Mouse (Mus musculus) retina, postnatal 7 days (tissue): Measurements from ENCODE around the gene Rnasel.
"Not testable (repeated sequence)": the region's sequence is repeated elsewhere in the genome, so short reads cannot be mapped to it uniquely, and the experiment has no call there.

ENCODE experiments used
- DNase-seq: peaks from one replicate; pipeline ENCODE4 v3.0.0-alpha.2; 2012; ENCODE audit warnings: low read depth, low spot score

The Rnasel gene

DNA sequence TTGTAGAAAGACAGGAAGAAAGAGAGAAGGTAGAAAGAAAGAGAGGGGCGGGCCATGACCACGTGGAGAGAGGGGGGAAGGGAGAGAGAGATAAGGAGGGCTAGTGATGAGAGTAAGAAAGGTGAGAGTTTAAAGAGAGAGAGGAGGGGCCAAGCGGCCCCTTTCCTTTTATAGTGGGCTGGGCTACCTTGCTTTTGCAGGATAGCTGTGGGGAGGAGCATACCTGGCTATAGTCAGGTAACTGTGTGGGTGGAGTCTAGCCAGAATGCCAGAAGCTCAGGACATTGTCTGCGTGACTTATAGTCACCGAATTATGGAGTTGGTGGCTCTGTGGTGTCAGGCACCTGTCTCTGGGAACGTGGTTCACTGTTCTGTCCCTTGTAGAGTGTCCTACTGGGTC lies 20.3 kb downstream of the Rnasel start:
- DNase-seq, result not testable (repeated sequence)

DNA sequence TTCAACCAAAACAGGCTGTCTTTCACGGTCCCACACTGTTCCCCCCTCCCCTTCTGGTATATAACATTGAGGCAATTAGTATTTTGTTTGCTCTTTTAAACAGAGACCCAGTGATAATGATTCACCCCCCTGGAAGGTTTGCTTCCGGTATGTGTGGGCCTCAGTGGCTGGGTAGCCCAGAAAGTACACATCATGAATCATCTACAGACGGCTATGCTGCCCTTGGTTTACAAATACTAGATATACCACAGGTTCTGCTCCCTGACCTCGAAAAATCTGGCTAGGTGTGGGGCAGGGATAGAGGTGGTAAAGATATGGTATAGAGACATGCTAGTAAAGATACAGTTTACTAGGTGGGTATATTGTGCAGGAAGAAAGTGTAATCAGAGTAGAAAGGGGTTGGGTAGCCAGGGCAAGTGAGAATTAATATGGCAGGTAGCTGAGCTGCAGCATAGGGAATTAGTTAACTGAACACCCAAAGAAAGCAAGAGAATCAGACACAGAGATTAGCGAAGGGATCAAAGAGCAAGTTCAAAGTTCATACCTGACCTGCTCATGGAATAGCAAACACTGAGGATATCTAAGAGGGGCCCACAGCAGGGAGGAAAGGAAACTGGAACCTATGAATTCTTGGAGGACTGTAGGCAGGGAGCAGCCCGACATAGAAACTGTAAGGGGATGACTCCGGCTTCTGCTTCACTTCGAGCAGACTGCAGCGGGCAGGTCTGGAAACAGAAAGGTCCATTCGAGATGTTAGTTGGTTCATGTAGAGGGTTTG lies 21.0 kb downstream of the Rnasel start:
- DNase-seq, result no peak

DNA sequence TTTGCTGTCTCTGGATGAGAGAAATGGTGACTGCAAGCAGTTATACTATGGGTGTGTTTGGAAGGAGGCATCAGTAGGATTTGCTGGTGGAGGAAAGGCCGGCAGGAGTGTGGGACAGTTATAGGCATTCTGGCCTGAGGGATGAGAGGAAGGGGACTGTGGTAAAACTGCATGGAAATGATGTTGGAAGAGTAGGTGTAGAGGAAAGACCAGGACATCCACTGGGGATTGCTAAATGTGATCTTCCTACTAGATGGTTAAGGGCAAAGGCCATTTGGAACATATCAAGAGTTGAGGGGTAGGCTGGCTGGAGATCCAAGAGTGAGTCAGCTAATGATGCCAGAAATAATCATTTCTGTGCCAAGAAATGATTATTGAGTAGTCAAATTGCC lies 21.5 kb downstream of the Rnasel start:
- no peak for DNase-seq

DNA sequence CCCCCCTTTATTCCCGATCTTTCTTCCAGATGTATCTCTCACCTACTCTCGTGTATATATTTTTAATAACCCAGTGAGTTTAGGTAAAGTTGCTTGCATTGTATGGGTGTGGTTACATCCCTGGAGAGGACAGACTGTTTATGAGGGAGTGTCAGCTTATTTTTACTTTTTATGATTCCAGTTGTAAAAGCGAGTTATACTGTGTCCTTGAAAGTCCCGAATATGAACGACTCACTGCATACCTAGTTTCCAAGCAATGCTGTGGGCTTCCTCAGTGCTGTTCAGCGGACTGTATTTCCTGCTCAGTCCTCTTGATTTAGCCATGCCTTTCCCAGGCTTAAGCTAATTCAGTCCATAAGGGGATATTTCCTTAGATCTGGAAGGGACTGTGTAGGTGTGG lies 25.9 kb downstream of the Rnasel start:
- DNase-seq, result no peak

DNA sequence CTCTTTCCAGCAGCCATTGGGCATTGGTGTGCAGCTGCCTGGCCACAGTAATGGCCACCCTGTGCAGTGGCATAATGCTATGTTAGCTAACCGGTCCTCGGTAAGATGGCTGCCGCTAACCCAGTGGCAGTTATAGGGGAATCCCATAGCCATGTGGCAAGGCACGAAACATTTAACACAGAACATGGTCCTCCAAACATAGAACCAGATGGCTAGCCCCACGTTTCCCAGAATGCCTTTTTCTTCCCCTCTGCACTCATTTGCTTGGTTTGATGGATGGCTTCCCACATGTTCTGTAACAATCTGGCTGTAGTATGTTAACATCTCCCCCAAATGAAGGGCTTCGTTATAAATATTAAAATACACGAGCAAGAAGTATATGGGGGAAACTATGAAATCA lies 27.0 kb downstream of the Rnasel start:
- DNase-seq, result no peak

DNA sequence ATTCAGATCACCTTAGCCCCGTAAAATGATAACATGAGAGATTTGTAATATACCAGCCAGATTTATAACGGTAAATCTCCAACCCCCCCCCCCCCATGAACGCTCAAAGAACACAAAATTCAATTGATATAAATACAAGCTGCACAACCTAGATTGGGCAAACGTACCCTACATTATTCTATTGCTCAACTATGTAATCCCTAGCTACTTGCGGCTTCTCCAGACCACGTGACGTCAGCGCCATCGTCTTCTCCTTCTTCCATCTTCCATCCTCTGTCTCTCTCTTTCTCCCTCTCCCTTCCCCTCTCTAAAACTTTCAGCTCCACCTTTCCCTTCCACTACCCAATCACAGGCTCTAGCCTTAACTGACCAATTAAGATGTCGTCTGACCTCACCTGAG lies 29.0 kb downstream of the Rnasel start:
- no peak for DNase-seq

DNA sequence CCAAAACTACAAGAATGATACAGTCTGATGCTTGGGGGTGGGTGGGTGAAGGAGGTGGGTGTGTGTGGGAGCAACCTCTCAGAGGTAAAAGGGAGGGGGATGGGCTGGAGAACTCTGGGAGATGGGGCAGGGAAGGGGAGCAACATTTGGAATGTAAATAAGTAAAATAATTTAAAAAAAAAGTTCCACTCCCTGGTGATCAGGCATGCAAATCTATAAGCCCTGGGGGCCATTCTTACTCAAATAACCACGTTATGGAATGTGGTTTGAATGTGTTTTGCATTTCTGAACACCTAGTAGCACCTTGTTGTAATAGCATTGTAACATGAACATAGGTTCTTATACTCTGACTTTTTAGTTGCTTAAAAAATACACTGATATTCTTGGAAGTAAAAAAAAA lies 34.1 kb downstream of the Rnasel start:
- no peak for DNase-seq

DNA sequence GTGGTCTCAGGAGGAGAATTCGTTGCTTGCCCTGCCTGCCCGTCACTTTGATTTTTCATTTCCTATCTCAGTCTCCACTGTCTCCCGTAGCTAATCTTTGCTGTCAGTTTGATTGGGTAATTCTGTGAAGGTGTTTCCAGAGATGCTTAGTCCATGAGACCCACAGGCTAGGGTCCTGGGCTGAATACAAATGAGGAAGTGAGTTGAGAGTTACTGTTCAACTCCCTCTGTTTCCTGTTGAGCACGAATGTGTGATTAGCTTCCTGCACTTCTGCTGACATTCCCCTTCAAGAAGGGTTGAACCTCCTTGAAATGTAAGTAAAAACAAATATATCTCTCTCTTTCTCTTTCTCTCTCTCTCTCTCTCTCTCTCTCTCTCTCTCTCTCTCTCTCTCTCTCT lies 36.4 kb downstream of the Rnasel start:
- no peak for DNase-seq

DNA sequence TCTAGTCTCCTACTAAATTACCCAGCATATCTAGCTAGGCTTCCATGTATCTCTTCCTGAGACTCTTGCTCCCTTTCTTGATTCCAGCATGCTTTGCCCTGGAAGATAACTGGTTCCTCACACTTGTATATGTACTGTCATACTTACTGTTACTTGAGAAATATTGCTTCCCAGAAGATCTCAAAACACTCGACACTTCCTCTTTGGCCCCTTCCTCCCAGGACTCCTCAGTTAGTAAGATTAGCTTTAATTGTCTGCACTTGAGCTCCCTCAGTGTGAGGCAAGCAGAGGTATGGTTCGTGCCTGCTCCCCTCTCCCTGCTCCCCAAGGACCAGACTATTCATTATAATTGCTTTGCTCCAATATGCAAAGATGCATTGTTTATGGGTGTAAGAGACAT lies 41.5 kb downstream of the Rnasel start:
- no peak for DNase-seq

DNA sequence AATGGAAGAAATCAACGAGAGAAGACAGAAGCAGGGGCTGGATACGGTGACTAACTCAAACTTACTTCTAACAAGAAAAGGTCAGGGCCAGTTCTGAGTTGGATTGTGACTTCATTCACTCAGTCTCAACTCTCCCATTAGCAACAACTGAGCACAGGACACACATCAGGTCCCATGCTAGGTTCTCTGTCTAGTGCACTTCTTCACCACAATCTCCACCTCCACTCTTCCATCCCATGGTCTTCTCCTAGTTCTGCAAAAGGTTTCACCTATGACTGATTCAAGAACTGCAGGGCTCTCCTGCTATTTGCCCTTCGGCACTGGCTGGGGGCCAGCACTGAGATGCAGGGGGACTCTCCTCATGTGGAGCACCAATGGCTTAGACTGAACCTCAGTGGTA lies 45.0 kb downstream of the Rnasel start:
- no peak for DNase-seq

DNA sequence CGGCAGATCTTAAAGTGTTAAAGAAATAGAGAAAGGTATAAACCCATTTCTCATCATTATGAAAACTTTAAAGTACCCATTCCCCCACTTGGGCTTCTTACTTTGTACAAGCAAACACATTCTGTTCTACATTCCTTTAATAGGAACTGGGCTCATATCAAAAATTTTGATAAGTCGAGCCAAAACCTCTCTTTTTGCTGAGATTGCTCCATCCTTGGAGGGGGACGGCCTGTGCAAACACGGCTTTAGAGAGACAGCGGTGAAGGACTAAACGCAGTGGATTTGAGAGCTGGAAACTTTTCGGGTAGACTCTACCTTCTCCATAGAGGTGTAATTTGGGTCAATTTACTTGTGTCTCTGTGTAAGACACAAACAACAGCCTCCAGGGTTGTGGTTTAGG lies 53.5 kb downstream of the Rnasel start:
- DNase-seq, result no peak

DNA sequence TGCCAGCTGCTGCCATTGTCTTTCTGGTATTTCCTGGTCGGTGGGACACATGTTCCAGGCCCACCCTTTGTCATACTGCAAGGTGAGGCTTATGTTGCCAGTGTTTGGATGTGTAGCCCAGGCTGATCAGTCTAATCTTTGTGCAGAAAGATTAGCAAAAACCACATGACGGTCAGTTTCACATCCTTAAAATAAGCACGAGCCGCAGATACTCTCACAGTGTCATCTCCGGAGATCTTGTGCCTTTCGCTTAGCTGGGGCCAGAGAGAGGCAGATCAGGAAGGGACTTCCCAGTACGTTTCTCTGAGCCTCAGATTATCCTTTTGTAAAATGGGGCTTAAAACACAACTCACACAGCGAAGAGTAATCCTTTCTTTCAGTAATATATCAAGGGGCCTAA lies 54.3 kb downstream of the Rnasel start:
- DNase-seq, result no peak

DNA sequence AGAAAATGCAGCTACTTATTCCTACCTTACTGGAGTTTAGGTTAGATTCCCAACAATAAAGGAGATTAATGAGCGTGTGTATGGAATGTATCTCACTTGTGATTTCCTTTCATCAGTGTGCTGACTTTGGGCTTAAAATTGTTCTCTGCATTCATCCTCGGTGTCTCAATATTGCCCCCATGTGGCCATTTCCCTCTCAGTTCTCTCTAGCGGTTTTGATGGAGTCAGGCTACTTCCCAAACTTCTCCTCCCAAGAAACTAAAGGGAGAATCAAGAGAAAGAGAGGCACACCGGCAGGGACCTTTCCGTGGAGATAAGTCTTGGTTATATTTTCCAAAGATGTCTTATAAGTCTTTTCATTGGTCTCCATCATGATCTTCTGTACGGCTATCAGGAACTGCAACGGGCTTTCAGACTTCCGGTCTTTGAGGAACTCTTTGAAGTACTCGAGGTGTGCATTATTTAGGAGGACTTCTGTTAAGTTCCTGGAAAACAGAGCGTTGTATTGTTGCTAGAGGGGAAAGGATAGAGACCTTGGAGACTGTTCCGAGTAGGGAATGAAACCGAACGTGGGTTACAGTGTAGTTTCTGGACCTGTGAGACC lies 58.3 kb downstream of the Rnasel start:
- DNase-seq, result peak; percentile 32
